Mouse (Mus musculus) urinary bladder, adult 18-20 months (tissue): ENCODE measurements around the gene Smim14.

ENCODE experiments used
- DNase-seq, 2 experiments: peaks; one replicate each; pipeline ENCODE4 v3.0.0; 2022; ENCODE audit warnings: low spot score in 2 of 2, mixed read lengths in 2 of 2

Gene Smim14

GRCm38 (mm10) chr5:65407989-65408388 lies 129.0 kb downstream of the Smim14 start:
- DNase-seq: no peak

- peak; percentile 65 to 85 for DNase-seq
Observed at GRCm38 (mm10) chr5:65401251-65401994, 135.6 kb downstream of the Smim14 start.
